Mouse (Mus musculus): ENCODE results near the gene Rab3c.
A peak's percentile ranks its signal among the peaks of the same experiment; 100 is the strongest.

The Rab3c gene

GRCm38 (mm10) chr13:110280563-110281144 lies at the start of gene Rab3c:
Gene Rab3c, minus strand, starts transcription at chr13:110280996.
- TF ChIP-seq GATA4 (IDR thresholded peaks at IDR 0.05; ENCODE audit: insufficient replicate concordance, low read length): no peak

- no peak for TF ChIP-seq GATA4 (IDR thresholded peaks at IDR 0.05; ENCODE audit: insufficient replicate concordance, low read length)
Observed at GRCm38 (mm10) chr13:110318746-110319145, 38.0 kb upstream of the Rab3c start.

- no peak for TF ChIP-seq GATA4 (IDR thresholded peaks at IDR 0.05; ENCODE audit: insufficient replicate concordance, low read length)
Observed at GRCm38 (mm10) chr13:110307188-110307587, 26.4 kb upstream of the Rab3c start.

GRCm38 (mm10) chr13:110297112-110297511 lies 16.3 kb upstream of the Rab3c start:
- TF ChIP-seq GATA4 (IDR thresholded peaks at IDR 0.05; ENCODE audit: insufficient replicate concordance, low read length): no peak

- no peak for TF ChIP-seq GATA4 (IDR thresholded peaks at IDR 0.05; ENCODE audit: insufficient replicate concordance, low read length)
Observed at GRCm38 (mm10) chr13:110288499-110288898, 7.7 kb upstream of the Rab3c start.

GRCm38 (mm10) chr13:110283781-110284180 lies 3.0 kb upstream of the Rab3c start:
- no peak for TF ChIP-seq GATA4 (IDR thresholded peaks at IDR 0.05; ENCODE audit: insufficient replicate concordance, low read length)

GRCm38 (mm10) chr13:110280028-110280562 lies 701 bp downstream of the Rab3c start:
- TF ChIP-seq GATA4 (IDR thresholded peaks at IDR 0.05; ENCODE audit: insufficient replicate concordance, low read length): no peak

GRCm38 (mm10) chr13:110278976-110279736 lies 1.6 kb downstream of the Rab3c start:
- TF ChIP-seq GATA4 (IDR thresholded peaks at IDR 0.05; ENCODE audit: insufficient replicate concordance, low read length): no peak

GRCm38 (mm10) chr13:110277709-110278108 lies 3.1 kb downstream of the Rab3c start:
- TF ChIP-seq GATA4 (IDR thresholded peaks at IDR 0.05; ENCODE audit: insufficient replicate concordance, low read length): no peak

GRCm38 (mm10) chr13:110275471-110275870 lies 5.3 kb downstream of the Rab3c start:
- TF ChIP-seq GATA4 (IDR thresholded peaks at IDR 0.05; ENCODE audit: insufficient replicate concordance, low read length): no peak

GRCm38 (mm10) chr13:110260649-110261048 lies 20.1 kb downstream of the Rab3c start:
- TF ChIP-seq GATA4 (IDR thresholded peaks at IDR 0.05; ENCODE audit: insufficient replicate concordance, low read length): no peak

GRCm38 (mm10) chr13:110251453-110251852 lies 29.3 kb downstream of the Rab3c start:
- no peak for TF ChIP-seq GATA4 (IDR thresholded peaks at IDR 0.05; ENCODE audit: insufficient replicate concordance, low read length)

- no peak for TF ChIP-seq GATA4 (IDR thresholded peaks at IDR 0.05; ENCODE audit: insufficient replicate concordance, low read length)
Observed at GRCm38 (mm10) chr13:110248481-110248880, 32.3 kb downstream of the Rab3c start.

- TF ChIP-seq GATA4 (IDR thresholded peaks at IDR 0.05; ENCODE audit: insufficient replicate concordance, low read length): no peak
Observed at GRCm38 (mm10) chr13:110238970-110239369, 41.8 kb downstream of the Rab3c start.

- peak; percentile 28; the same call in 1 of the 2 replicates for TF ChIP-seq GATA4 (IDR thresholded peaks at IDR 0.05; ENCODE audit: insufficient replicate concordance, low read length)
Observed at GRCm38 (mm10) chr13:110237209-110237935, 43.4 kb downstream of the Rab3c start.

- TF ChIP-seq GATA4 (IDR thresholded peaks at IDR 0.05; ENCODE audit: insufficient replicate concordance, low read length): no peak
Observed at GRCm38 (mm10) chr13:110233364-110233763, 47.4 kb downstream of the Rab3c start.
